Mouse (Mus musculus): Measurements from ENCODE around the gene Gm10803. TPM values are rescaled to one million over a fixed set of nuclear protein-coding genes. Genes with fewer than 3 reads are reported as not detected.

Gene Gm10803
- polyA plus RNA-seq, 1 experiment = not detected

GRCm38 (mm10) chr2:93537385-93537967 is 22.9 kb upstream of the Gm10803 start:
- Histone ChIP-seq H3K4me3 (ENCODE audit: insufficient read depth, low read length) (no peak overlapping the region), H3K4me1 (ENCODE audit: control insufficient read depth, insufficient read depth, low read length) (no peaks in the 10 kb centered on the region), H3K27ac (ENCODE audit: insufficient read depth, low read length) (no peak overlapping the region)
- TF ChIP-seq POLR2A (IDR thresholded peaks at IDR 0.05; ENCODE audit: low read depth, low read length) = no peak
- TF ChIP-seq CTCF (IDR thresholded peaks at IDR 0.05; ENCODE audit: borderline replicate concordance, insufficient read depth, low read length) = no peak

DNA sequence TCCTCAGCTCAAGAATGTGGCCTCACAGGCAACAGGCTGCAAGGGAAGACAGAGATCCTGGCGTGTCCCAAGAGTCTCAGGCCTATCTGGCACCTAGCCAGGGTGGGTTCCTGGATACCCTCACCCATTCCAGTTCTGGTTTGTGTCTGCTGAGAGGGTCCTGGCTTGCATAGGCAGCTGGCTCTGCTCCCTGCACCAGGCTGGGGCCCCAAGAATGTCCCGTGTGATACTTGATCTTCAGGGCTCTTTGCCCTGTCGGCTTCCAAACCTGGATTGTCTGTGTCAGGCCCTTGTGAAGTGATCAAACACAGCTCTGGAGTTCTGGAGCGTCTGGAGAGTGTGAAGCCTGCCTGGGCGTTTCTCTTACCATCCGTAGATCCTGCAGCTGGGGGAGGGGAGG is 22.2 kb upstream of the Gm10803 start:
- Histone ChIP-seq H3K4me1 (ENCODE audit: control insufficient read depth, insufficient read depth, low read length) (no peaks in the 10 kb centered on the region), H3K4me3 (ENCODE audit: insufficient read depth, low read length) (no peak overlapping the region), H3K27ac (ENCODE audit: insufficient read depth, low read length) (no peak overlapping the region)
- TF ChIP-seq POLR2A (IDR thresholded peaks at IDR 0.05; ENCODE audit: low read depth, low read length) (no peak), CTCF (IDR thresholded peaks at IDR 0.05; ENCODE audit: borderline replicate concordance, insufficient read depth, low read length) (no peak)

DNA sequence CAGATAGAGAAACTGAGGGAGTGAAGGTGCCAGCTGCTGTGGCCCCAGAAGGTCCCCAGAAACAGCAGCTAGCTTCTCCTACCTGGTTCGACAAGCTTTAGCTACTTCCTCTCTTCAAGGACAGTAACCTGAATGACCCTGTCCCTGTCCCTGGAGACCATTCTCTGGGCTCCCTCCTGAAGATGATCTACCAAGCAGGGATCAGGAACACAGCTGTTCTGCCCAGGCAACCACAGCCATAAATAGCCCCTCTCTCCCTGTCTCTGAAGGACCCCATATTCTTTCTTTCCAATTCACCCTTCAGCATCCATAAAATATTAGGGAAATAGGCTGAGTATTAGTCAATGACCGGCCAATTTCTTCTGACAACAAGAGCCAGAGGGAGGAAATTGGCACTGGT is 18.6 kb upstream of the Gm10803 start:
- TF ChIP-seq CTCF (IDR thresholded peaks at IDR 0.05; ENCODE audit: borderline replicate concordance, insufficient read depth, low read length) (no peak), POLR2A (IDR thresholded peaks at IDR 0.05; ENCODE audit: low read depth, low read length) (no peak)
- Histone ChIP-seq H3K4me3 (ENCODE audit: insufficient read depth, low read length) (no peak overlapping the region), H3K27ac (ENCODE audit: insufficient read depth, low read length) (no peak overlapping the region), H3K4me1 (ENCODE audit: control insufficient read depth, insufficient read depth, low read length) (no peaks in the 10 kb centered on the region)

DNA sequence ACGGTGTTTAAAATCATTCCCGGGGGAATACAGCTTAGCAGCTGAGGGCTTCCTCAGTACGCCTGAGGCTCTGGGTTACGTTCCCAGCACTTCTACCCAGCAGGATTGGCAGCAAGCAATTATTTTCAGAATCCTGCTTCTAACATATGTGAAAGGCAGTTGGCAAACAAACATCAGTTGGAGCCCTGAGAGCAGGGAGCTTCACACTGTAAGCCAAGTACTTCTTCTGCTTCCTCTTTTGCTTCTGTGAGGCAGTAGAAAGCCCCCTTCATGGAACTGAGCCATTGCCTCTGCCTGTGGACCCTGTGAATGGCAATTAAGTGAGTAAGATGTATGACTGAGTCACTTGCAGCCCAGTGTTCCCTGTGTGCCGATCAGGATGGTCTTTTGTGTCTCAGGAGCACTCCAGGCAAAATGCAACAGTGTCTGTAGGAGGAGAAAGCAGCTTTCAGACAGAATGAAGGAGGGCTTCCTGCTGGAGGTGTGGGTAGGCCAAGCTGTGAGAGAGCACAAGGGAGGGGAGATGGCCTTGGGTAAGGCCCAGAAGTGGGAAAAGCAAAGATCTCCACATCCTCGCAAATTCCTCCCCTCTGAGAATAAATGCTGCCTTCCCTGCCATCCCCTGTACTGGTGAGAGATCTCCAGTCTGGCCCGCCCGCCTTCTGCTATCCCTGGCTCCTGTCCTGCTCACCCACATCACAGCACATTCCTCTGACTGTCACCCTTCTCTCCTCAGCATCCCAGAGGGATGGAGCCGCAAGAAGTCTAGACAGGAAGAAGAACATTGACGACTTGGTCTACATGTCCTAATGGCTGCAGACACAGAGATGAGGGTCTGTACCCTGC is 7.5 kb upstream of the Gm10803 start:
- Histone ChIP-seq H3K4me1 (ENCODE audit: control insufficient read depth, insufficient read depth, low read length) (peaks cover 6% of the 10 kb centered on the region; the same call in 1 of the 2 replicates), H3K27ac (ENCODE audit: insufficient read depth, low read length) (no peak overlapping the region), H3K4me3 (ENCODE audit: insufficient read depth, low read length) (no peak overlapping the region)
- TF ChIP-seq CTCF (IDR thresholded peaks at IDR 0.05; ENCODE audit: borderline replicate concordance, insufficient read depth, low read length) (no peak), POLR2A (IDR thresholded peaks at IDR 0.05; ENCODE audit: low read depth, low read length) (no peak)

DNA sequence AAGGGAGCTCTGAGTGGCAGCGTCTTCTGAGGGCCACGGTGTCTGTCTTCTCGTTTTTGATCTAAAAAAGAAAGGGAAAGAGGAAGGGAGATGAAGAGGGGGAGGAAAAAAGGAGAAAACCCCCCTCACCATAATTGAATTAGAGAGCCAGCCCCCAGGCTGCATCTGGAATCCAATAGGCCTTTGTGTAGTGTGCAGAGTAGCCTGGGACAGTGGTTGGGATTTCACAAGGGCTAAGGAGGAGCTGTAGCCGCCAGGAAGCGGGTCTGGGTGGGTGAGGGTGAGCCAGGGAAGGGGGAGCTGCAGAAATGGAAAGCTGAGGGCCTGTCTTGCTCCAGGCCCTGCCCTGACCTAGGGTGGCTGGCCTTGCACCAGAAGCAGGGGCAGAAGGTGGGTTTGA is 6.5 kb upstream of the Gm10803 start:
- no peak for TF ChIP-seq POLR2A (IDR thresholded peaks at IDR 0.05; ENCODE audit: low read depth, low read length)
- no peak for TF ChIP-seq CTCF (IDR thresholded peaks at IDR 0.05; ENCODE audit: borderline replicate concordance, insufficient read depth, low read length)
- Histone ChIP-seq H3K4me3 (ENCODE audit: insufficient read depth, low read length) (no peak overlapping the region), H3K4me1 (ENCODE audit: control insufficient read depth, insufficient read depth, low read length) (peaks cover 6% of the 10 kb centered on the region; the same call in 1 of the 2 replicates), H3K27ac (ENCODE audit: insufficient read depth, low read length) (no peak overlapping the region)

GRCm38 (mm10) chr2:93565647-93566046 is 5.3 kb downstream of the Gm10803 start:
- Histone ChIP-seq H3K4me3 (ENCODE audit: insufficient read depth, low read length) (no peak overlapping the region), H3K27ac (ENCODE audit: insufficient read depth, low read length) (no peak overlapping the region), H3K4me1 (ENCODE audit: control insufficient read depth, insufficient read depth, low read length) (no peaks in the 10 kb centered on the region)
- TF ChIP-seq CTCF (IDR thresholded peaks at IDR 0.05; ENCODE audit: borderline replicate concordance, insufficient read depth, low read length) = no peak
- no peak for TF ChIP-seq POLR2A (IDR thresholded peaks at IDR 0.05; ENCODE audit: low read depth, low read length)

- Histone ChIP-seq H3K27ac (ENCODE audit: insufficient read depth, low read length) (no peak overlapping the region), H3K4me1 (ENCODE audit: control insufficient read depth, insufficient read depth, low read length) (no peaks in the 10 kb centered on the region), H3K4me3 (ENCODE audit: insufficient read depth, low read length) (no peak overlapping the region)
- no peak for TF ChIP-seq CTCF (IDR thresholded peaks at IDR 0.05; ENCODE audit: borderline replicate concordance, insufficient read depth, low read length)
- TF ChIP-seq POLR2A (IDR thresholded peaks at IDR 0.05; ENCODE audit: low read depth, low read length) = no peak
Measured at GRCm38 (mm10) chr2:93567675-93568074, 7.3 kb downstream of the Gm10803 start.

- Histone ChIP-seq H3K4me1 (ENCODE audit: control insufficient read depth, insufficient read depth, low read length) (no peaks in the 10 kb centered on the region), H3K27ac (ENCODE audit: insufficient read depth, low read length) (no peak overlapping the region), H3K4me3 (ENCODE audit: insufficient read depth, low read length) (no peak overlapping the region)
- TF ChIP-seq CTCF (IDR thresholded peaks at IDR 0.05; ENCODE audit: borderline replicate concordance, insufficient read depth, low read length) = no peak
- TF ChIP-seq POLR2A (IDR thresholded peaks at IDR 0.05; ENCODE audit: low read depth, low read length) = no peak
Measured at GRCm38 (mm10) chr2:93572565-93572964, 12.2 kb downstream of the Gm10803 start.

DNA sequence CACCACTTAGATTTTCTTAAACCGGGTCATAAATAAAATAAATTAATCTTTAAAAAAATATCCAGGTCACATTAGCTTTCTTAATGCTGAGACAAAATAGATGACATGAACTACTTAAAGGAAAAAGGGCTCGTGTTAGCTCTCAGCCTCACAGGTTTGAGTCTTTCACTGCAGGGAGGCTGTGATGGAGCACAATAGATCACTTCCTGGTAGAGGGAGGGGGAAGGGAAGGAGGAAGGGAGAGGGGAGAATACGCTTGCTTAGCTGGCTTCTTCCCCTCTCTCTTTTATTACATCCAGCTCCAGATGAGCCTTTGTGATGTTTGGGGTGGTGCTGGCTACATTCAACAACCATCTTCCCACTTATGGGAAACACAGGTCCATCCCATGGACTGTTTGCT is 20.9 kb downstream of the Gm10803 start:
- Histone ChIP-seq H3K4me1 (ENCODE audit: control insufficient read depth, insufficient read depth, low read length) (no peaks in the 10 kb centered on the region), H3K27ac (ENCODE audit: insufficient read depth, low read length) (no peak overlapping the region), H3K4me3 (ENCODE audit: insufficient read depth, low read length) (no peak overlapping the region)
- TF ChIP-seq CTCF (IDR thresholded peaks at IDR 0.05; ENCODE audit: borderline replicate concordance, insufficient read depth, low read length) = no peak
- TF ChIP-seq POLR2A (IDR thresholded peaks at IDR 0.05; ENCODE audit: low read depth, low read length) = no peak

DNA sequence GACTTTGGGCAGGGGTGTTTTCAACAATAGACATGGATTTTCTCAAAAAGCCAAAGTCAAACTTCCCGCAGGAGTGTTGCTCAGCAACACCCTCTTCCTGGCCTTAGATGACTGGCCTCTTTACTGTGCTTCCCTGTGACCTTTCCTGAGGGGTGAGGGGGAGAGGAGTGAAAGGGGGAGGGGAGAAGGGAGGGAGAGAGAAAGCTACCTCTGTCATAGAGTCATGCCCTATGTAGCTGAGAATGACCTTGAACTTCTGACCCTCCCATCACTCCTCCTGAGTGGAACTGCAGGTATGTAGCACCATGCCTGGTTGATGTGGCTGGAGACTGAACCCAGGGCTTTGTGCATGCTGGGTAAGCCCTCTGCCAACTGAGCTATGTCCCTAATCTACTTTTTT is 25.5 kb downstream of the Gm10803 start:
- no peaks in the 10 kb centered on the region for H3K4me1 ChIP-seq (ENCODE audit: control insufficient read depth, insufficient read depth, low read length)
- H3K27ac ChIP-seq (ENCODE audit: insufficient read depth, low read length) = no peak overlapping the region
- H3K4me3 ChIP-seq (ENCODE audit: insufficient read depth, low read length) = no peak overlapping the region
- TF ChIP-seq CTCF (IDR thresholded peaks at IDR 0.05; ENCODE audit: borderline replicate concordance, insufficient read depth, low read length) = no peak
- no peak for TF ChIP-seq POLR2A (IDR thresholded peaks at IDR 0.05; ENCODE audit: low read depth, low read length)
